Mouse (Mus musculus) urinary bladder, postnatal 25 days (tissue): ENCODE results near the gene Eml3.

Source experiments
- DNase-seq: peaks from one replicate; pipeline ENCODE4 v3.0.0; 2022; ENCODE audit warnings: low spot score

The Eml3 gene

GRCm38 (mm10) chr19:8988346-8989065, 59.2 kb downstream of the Eml3 start:
- no peak for DNase-seq

- DNase-seq: peak; percentile 78
These were observed 59.8 kb downstream of the Eml3 start, which contains the start of gene Ahnak for GRCm38 (mm10) chr19:8989066-8989566. Gene Ahnak, plus strand, starts transcription at chr19:8989284.

GRCm38 (mm10) chr19:8989567-8990431, 60.4 kb downstream of the Eml3 start:
- DNase-seq: peak; percentile 96

GRCm38 (mm10) chr19:8990432-8991102, 61.2 kb downstream of the Eml3 start:
- DNase-seq: no peak
